Mouse (Mus musculus): ENCODE data around the gene Acp7.
"Not testable (repeated sequence)": the region's sequence is repeated elsewhere in the genome, so short reads cannot be mapped to it uniquely, and the experiment has no call there.

Acp7 gene

GRCm38 (mm10) chr7:28631073-28631472 lies at the start of gene Acp7:
Gene Acp7 (minus strand): TSS chr7:28631332.
- no peak for DNase-seq

- DNase-seq, result no peak
Observed at GRCm38 (mm10) chr7:28677624-28678023, 46.5 kb upstream of the Acp7 start.

GRCm38 (mm10) chr7:28676811-28677541 lies 45.8 kb upstream of the Acp7 start:
- DNase-seq, result no peak

- no peak for DNase-seq
Observed at GRCm38 (mm10) chr7:28675746-28676145, 44.6 kb upstream of the Acp7 start.

GRCm38 (mm10) chr7:28674994-28675393 lies 43.9 kb upstream of the Acp7 start:
- no peak for DNase-seq

- not testable (repeated sequence) for DNase-seq
Observed at GRCm38 (mm10) chr7:28672786-28673185, 41.7 kb upstream of the Acp7 start.

- DNase-seq, result no peak
Observed at GRCm38 (mm10) chr7:28672276-28672675, 41.1 kb upstream of the Acp7 start.

- no peak for DNase-seq
Observed at GRCm38 (mm10) chr7:28671172-28671571, 40.0 kb upstream of the Acp7 start.

GRCm38 (mm10) chr7:28665620-28666579 lies 34.8 kb upstream of the Acp7 start:
- no peak for DNase-seq

GRCm38 (mm10) chr7:28656430-28656829 lies 25.3 kb upstream of the Acp7 start:
- no peak for DNase-seq

- no peak for DNase-seq
Observed at GRCm38 (mm10) chr7:28651157-28651556, 20.0 kb upstream of the Acp7 start.

GRCm38 (mm10) chr7:28647016-28647415 lies 15.9 kb upstream of the Acp7 start:
- no peak for DNase-seq

GRCm38 (mm10) chr7:28645947-28646475 lies 14.9 kb upstream of the Acp7 start:
- DNase-seq, result no peak

- DNase-seq, result no peak
Observed at GRCm38 (mm10) chr7:28645366-28645765, 14.2 kb upstream of the Acp7 start.

GRCm38 (mm10) chr7:28641546-28641945 lies 10.4 kb upstream of the Acp7 start:
- no peak for DNase-seq

- peak; percentile 5 for DNase-seq
Observed at GRCm38 (mm10) chr7:28637511-28637910, 6.4 kb upstream of the Acp7 start.

GRCm38 (mm10) chr7:28634128-28634527 lies 3.0 kb upstream of the Acp7 start:
- no peak for DNase-seq

- DNase-seq, result no peak
Observed at GRCm38 (mm10) chr7:28624791-28625190, 6.3 kb downstream of the Acp7 start.

- no peak for DNase-seq
Observed at GRCm38 (mm10) chr7:28619098-28619715, 11.9 kb downstream of the Acp7 start.

- DNase-seq, result no peak
Observed at GRCm38 (mm10) chr7:28605951-28606350, 25.2 kb downstream of the Acp7 start.

GRCm38 (mm10) chr7:28603788-28604187 lies 27.3 kb downstream of the Acp7 start:
- DNase-seq, result not testable (repeated sequence)

GRCm38 (mm10) chr7:28603136-28603535 lies 28.0 kb downstream of the Acp7 start:
- no peak for DNase-seq

GRCm38 (mm10) chr7:28601668-28602067 lies 29.5 kb downstream of the Acp7 start:
- peak; percentile 70 for DNase-seq
